Mouse (Mus musculus) spleen, adult 2 months (tissue): ENCODE measurements around the gene Olfr723.
"Not testable (repeated sequence)": the region's sequence is repeated elsewhere in the genome, so short reads cannot be mapped to it uniquely, and the experiment has no call there.

ENCODE experiments used
- CTCF ChIP-seq: fragments of 200-500 bp; IDR thresholded peaks from 2 replicates; pipeline ENCODE4 v1.5.1; 2011; ENCODE audit warnings: mild to moderate bottlenecking, inconsistent platforms; ENCODE audit not compliant: insufficient read depth, insufficient read length, insufficient replicate concordance; ENCODE audit errors: extremely low read depth
- POLR2A ChIP-seq: fragments of 200-500 bp; IDR thresholded peaks from 2 replicates; pipeline ENCODE4 v1.6.1; 2011; ENCODE audit warnings: low read depth, low read length, inconsistent platforms

DNA sequence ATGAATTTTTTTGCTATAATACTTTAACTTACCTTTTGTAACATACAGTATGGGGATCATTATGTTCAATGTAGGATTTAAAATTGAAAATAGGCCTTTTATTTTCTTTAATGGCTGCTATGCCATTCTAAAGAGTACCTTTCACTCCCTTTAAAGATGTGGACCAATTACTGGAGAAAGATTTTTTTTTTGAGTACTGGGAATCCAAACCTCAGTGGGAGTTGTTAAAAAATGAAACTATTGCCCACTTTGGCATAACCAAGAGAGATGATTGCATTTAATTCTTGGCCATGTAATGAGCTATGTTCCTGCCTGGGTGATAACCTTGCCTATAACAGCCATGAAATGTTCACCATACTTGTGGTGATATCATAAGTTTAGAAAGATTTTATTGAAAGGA, at the start of gene Olfr723:
- TF ChIP-seq CTCF, POLR2A: not testable (repeated sequence)
